Mouse (Mus musculus): ENCODE results near the gene Ina. TPM values are rescaled to one million over a fixed set of nuclear protein-coding genes. Genes with fewer than 3 reads are reported as not detected.
A peak's percentile ranks its signal among the peaks of the same experiment; 100 is the strongest.
"Not testable (repeated sequence)": the region's sequence is repeated elsewhere in the genome, so short reads cannot be mapped to it uniquely, and the experiment has no call there.

Ina gene
- not detected for total RNA-seq (2021)

DNA sequence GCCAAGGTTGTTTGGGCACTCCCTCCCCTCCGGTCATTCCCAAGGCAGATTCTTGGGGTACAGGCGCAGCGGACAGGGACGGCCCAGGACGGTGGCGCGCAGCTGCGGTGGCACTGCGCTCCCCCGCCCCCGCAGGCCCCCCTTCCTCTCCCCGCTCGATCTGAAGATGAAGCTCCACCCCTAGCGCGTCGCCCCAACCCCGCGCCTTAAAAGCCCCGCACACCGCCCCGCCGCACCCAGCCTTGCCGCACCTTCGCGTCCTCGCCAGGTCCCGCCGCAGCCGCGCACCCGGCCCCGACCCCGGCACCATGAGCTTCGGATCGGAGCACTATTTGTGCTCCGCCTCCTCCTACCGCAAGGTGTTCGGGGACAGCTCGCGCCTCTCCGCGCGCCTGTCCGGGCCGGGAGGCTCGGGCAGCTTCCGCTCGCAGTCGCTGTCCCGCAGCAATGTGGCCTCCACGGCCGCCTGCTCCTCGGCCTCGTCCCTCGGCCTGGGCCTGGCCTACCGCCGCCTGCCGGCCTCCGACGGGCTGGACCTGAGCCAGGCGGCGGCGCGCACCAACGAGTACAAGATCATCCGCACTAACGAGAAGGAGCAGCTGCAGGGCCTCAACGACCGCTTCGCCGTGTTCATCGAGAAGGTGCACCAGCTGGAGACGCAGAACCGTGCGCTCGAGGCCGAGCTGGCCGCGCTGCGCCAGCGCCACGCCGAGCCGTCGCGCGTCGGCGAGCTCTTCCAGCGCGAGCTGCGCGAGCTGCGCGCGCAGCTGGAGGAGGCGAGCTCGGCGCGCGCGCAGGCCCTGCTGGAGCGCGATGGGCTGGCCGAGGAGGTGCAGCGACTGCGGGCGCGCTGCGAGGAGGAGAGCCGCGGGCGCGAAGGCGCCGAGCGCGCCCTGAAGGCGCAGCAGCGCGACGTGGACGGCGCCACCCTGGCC is at the start of gene Ina, which contains the start of gene Nt5c2:
Gene Ina, plus strand, starts transcription at position 252 of the 935 bp plus-strand sequence.
Gene Nt5c2, minus strand, starts transcription at position 707 of the 935 bp plus-strand sequence.
- intact Hi-C loops (cut with DNase I) = no loop called here
- no peak for DNase-seq (ENCODE audit: low spot score)

DNA sequence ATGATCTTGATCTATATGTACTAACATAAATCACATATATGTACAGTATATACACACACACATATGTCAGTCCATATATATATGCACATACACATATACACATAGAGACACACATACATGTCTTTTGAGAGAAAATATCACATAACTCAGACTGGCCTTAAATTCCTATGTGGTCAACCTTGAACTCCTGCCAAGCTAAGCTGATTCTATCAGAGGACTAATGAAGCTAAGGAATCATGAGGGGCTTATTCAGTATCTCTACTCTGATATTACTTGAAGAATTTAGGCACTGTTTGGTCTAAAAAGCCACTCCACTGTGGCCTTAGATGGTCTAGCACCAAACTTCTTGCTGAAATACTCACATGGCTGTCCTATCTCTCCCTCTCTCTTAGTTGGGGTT is 49.0 kb upstream of the Ina start:
- no peak for DNase-seq (ENCODE audit: low spot score)
- intact Hi-C loops (cut with DNase I) = no loop called here

DNA sequence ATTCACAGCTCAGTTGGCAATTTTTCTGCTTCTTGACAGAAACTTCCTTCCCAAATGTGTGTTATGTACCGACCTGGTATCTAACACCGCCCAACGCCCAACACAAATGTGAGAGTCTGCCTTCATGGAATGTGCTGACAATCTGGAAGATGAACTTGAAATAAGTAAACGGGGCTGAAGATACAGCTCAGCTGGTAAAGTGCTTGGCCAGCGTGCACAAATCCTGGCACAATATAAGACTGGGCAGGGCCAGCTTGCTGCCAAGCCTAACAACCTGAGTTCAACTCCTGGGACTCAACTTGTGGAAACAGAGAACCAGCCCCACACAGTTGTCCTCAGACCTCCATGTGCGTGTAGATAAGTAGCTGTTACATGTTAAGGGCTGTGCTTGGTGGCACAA is 48.2 kb upstream of the Ina start:
- no peak for DNase-seq (ENCODE audit: low spot score)
- intact Hi-C loops (cut with DNase I) = no loop called here

DNA sequence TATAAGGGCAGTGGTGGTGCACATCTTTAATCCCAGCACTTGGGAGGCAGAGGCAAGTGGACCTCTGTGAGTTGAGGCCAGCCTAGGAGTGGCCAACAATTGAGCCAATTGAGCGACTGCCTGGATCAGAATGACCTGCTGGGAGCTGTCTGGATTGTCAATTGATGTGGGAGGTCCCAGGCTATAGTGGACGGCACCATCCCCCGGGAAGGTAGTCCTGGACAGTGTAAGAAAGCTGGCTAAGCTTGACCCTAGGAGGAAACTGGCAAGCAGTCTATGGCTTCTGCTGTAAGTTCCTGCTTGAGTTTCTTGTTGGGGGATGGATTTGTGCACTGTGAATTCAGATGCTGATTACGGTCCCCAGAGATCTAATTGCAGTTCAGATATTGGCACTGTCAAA is 46.6 kb upstream of the Ina start:
- DNase-seq (ENCODE audit: low spot score) = no peak
- intact Hi-C loops (cut with DNase I) = no loop called here

DNA sequence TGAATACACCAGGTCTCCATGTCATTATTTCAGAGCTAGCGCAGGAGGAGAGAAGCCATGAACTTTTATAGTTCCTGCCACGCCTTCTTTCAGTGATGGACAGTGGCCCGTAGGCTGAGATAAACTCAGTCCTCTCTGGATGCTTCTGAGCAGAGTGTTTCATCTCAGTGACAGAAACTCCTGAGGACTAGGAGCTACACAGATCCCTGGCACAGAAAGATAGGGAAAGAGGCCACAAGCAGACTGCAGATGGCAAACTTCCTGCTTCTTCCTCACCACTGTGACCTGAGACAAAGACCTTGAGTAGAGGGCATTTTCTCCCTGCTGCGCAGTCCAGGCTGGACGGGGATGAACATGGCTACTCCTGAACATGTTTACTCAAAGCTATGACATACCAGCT is 45.7 kb upstream of the Ina start:
- no peak for DNase-seq (ENCODE audit: low spot score)
- intact Hi-C loops (cut with DNase I) = no loop called here

DNA sequence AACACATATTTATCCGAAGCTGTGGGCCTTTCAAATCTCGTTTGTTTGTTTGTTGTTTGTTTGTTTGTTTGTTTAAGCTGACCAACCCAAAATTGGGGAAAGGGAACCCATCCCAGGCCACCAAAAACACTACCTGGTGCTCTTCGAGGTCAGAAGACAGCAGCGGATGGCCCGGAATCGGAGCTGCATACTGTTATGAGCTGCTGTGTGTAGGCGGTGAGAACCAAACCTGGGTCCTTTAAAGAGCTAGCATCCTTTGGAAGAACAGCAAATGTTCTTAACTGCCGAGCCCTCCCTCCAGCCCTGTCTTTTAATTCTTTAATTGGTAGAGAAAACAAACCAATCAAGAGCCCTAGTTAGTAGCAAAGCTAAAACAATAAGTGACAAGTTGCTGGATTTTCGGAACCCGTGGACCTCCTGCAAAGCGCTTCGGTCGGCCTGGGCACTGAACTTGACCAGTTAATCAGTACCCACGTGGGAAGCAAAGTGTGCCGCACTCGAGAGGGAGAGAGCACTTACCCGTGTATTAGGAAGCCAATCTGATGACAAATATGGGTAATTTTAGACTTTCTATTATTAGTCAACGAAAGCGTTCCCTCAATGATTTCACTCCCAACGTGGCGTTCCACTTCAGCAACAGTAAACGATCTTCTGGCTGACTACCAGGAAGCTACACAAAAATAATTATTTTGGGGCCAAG is 45.1 kb upstream of the Ina start:
- intact Hi-C loops (cut with DNase I) = no loop called here

DNA sequence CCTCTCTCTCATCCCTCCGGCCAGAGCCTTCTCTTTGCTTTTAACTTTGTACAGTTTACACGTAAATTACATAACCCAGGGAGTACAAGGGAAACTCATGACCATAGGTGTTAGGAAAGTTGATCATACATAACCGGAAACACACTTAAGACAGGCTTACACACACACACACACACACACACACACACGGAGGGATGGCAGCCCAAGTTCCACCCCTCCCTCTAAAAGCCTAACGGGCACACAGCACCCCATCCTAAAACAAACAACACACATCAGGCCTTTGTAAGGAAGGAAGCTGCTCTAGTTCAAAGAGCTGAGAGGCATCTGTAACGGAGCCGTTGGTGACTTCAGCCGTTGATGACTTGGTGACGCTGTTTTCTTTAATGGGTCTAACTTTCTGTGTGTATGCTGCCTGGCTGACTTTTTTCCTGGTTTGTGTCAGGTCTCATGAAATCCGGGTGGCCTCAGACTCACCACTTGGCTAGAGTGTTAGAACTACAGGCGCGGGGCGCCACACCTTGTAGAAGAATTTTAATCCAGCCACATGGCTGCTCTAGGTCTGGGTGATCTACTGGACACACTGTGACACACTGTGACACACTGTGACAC is 44.3 kb upstream of the Ina start:
- no peak for DNase-seq (ENCODE audit: low spot score)
- intact Hi-C loops (cut with DNase I) = no loop called here

More for the DNA sequence above, 45.1 kb upstream of the Ina start:
- no peak for DNase-seq (ENCODE audit: low spot score)

DNA sequence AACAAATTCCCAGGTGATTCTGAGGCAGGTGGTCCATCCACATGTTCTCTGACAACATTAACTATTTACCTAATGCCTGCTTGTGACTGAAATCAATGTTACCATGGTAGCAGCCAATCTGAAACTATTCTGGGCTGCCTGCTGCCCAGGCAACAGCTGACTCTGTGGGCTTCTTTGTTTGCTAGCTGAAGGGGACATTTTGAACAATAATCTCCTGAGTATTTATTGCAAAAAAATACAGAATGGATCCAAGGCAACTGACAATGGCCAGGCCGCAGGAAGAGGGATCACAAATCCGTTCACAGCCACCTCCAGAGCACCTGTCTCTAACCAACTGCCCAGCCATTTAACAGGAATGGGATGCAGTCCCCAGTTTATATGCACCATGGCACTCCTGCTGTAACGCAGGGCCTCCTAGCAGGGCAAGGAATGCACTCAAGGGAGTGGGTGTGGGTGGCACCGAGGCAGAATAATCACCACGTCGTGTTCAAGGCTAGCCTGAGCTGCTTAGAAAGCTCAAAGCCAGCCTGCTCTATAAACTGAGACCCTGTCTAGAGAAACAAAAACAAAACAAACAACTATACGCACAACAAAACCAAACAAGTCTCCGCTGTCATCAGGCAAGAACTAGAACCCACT is 43.3 kb upstream of the Ina start:
- intact Hi-C loops (cut with DNase I) = no loop called here
- no peak for DNase-seq (ENCODE audit: low spot score)

DNA sequence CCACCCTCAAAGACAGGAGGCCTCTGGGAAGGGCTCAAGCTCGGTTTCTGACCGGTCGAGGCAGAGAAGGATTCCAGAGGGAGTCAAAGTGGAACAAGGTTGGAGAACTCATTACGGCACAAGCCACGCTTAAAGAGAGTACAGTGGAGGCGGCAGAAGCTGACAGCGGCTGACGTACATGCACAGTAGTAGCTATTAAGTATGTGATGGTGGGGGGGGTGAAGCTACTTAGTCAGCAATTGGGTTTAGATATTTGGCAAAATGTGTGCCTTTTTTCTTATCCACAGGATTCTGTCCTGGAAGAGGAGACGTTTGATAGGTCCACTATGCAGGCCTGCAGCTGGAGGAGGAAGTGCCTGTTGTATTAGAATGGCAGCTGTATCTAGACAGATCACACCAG is 42.8 kb upstream of the Ina start:
- DNase-seq (ENCODE audit: low spot score) = no peak
- intact Hi-C loops (cut with DNase I) = no loop called here

DNA sequence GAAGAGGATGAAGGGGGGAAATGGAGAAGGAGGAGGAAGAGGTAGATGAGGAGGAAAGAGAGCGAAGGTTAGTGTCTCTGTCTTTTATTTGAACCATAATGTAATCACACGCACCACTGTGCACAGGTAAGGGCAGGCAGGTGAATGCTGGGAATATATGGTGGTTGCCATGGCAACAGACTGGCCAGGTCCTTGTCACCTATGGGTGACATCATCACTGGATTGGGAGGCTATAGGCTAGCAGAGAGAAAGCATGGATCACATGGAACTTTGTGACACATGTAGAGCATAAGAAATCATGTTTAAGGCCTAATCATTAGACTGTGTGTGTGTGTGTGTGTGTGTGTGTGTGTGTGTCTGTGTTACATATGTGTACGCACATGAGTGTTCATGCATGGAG is 42.3 kb upstream of the Ina start:
- intact Hi-C loops (cut with DNase I) = no loop called here
- no peak for DNase-seq (ENCODE audit: low spot score)

DNA sequence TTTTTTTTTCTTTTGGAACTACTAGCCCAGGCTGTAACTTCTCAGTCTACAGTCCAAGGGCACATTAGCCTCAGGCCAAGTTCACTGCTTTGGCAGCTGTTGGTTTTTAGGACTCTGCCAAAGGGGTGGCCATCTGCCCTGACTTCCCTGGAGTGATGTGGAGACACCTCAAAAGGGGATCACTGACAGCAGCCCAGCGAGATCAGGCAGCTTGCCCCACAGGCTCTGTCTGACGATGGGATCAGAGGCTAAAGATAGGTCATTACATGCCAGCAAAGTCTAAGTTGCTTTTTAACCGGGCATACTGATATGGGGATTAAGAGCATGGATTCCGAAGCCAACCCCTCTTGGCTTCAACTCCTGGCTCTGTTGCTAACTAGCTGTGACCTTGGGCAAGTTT is 38.9 kb upstream of the Ina start:
- DNase-seq (ENCODE audit: low spot score) = peak; percentile 46
- intact Hi-C loops (cut with DNase I) = no loop called here

DNA sequence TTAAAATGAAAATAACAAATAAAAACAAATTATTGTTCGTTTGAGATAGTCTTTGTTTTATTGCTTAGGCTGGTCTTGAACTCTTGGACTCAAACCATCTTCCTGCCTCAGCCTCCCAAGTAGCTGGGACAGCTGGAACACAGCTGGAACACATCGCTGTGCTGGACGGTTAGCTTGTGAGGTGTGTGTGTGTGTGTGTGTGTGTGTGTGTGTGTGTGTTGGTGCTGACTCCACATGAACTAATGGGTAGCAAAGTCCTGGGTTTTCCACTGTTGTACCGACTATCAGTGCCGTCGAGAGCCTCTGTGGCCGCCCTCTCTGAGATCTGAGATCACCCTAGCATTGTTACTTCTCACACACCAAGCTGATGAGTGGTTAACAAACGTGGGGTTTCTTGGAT is 38.5 kb upstream of the Ina start:
- no peak for DNase-seq (ENCODE audit: low spot score)
- intact Hi-C loops (cut with DNase I) = no loop called here

DNA sequence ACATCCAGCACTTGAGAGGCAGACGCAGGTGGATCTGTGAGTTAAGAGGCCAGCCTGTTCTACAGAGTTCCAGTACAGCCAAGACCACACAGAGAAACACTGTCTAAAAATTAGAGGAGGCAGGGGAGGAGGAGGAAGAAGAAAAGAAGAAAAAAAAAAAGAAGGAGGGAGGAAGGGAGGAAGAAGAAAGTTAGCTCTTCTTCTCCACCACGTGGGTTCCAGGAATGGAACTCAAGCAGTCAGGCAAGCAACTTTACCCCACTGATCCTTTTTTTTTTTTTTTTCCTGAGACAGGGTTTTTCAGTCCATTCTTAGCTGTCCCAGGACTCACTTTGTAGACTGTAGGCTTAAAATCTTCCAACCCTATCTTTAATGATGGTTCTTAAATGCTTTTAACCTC is 37.8 kb upstream of the Ina start:
- DNase-seq (ENCODE audit: low spot score) = no peak
- intact Hi-C loops (cut with DNase I) = no loop called here

DNA sequence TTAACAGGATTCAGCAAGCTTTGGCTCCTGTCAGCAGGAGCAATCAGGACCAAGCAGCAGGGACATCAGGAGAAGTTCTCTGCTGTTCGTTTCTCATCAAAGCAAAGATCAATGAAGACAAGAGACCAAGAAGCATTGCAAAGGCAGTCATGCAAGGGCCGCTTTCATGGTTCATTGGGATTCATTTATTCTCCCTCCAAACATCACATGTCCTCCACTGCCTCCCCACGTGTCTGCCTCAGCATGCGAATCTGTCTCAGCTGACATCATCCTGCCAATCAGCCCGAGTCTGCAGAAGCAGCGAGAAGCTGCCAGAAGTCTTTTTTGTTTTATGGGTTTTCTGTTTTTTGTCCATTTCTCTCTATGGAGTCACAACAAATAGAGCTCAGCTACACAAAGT is 37.0 kb upstream of the Ina start:
- no peak for DNase-seq (ENCODE audit: low spot score)
- intact Hi-C loops (cut with DNase I) = no loop called here

DNA sequence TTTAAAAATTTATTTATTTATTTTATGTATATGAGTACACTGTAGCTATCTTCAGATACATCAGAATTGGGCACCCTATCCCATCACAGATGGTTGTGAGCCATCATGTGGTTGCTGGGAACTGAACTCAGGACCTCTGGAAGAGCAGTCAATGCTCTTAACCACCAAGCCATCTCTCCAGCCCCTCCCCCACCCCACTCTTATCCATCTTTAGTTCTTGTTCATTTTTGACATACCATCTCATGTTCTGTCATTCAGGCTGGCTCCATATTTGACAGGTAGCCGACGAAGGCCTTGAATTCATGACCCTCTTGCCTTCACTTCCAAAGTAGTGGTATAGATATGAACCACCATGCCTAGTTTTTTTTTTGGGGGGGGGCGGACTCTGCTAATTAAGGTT is 36.4 kb upstream of the Ina start:
- intact Hi-C loops (cut with DNase I); DNase-seq (ENCODE audit: low spot score): not testable (repeated sequence)

DNA sequence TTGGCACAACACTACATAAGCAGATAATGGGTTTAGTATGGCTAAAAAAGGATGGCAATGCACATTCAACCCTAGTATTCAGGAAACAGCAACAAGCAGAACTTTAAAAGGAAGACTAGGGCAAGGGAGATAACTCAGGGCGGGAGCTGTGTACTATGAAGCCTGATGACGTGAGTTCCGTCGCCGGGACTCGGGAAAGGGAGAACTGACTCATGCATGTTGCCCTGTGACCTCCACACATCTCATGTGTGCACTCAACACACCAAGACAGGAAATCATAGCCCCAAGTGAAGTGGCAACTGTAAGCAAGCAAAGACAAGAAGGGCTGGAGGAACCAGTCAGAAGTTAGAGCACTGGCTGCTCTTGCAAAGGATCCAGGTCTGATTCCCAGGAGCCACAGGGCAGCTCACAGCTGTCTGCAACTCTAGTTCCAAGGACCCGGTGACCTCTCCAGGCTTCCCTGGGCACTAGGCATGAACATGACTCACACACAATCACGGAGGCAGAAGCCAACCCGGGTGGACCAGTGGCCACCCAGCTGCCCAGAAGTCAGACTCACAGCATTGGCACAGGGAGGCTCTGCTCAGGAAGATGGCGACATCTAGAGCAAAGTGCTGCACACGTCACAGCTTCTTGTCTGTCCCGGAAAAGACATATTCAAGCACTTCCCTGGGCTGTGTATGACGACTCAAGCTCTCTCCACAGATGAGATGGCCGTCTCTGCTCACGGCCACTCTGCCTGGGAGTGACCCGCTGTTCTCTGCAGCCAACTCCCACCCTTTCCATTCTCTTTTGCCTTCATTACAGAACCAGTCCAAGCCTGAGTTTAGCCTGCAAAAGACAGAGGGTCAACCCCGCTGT is 35.3 kb upstream of the Ina start:
- intact Hi-C loops (cut with DNase I) = no loop called here
- DNase-seq (ENCODE audit: low spot score) = peak; percentile 30

DNA sequence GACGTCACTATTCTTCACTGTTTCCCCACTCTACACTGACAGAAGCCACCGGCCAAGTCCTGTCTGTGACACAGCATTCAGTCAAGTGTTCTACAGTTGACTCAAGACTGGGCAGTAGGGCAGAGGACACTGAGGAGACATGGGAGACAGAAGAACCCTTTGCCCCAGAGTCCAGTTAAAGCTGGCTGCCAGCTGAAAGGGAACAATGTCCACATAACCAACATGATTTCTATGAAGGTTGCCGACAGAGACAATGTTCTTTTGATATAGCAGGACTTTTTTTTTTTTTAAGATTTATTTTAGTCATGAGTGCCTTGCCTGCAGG is 34.8 kb upstream of the Ina start:
- intact Hi-C loops (cut with DNase I) = no loop called here
- no peak for DNase-seq (ENCODE audit: low spot score)

DNA sequence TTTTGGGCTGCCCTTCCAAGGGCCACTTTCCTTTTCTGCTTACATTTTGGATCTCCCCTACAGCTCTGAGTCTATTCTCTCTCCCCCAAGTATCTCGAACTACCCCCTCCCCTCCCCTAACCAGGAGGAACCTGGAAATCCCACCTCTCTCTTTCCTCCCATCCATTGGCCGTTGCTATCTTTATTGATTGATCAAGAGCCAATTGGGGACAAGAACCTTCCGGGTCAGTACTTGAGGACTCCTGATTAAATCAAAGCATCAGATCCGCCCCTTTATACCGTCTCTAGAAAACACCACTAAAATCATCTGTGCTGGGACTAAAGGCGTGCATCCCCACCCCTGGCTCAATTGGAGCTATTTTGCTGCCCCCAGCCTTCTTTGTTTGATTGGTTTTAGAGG is 33.0 kb upstream of the Ina start:
- no peak for DNase-seq (ENCODE audit: low spot score)
- intact Hi-C loops (cut with DNase I) = no loop called here

DNA sequence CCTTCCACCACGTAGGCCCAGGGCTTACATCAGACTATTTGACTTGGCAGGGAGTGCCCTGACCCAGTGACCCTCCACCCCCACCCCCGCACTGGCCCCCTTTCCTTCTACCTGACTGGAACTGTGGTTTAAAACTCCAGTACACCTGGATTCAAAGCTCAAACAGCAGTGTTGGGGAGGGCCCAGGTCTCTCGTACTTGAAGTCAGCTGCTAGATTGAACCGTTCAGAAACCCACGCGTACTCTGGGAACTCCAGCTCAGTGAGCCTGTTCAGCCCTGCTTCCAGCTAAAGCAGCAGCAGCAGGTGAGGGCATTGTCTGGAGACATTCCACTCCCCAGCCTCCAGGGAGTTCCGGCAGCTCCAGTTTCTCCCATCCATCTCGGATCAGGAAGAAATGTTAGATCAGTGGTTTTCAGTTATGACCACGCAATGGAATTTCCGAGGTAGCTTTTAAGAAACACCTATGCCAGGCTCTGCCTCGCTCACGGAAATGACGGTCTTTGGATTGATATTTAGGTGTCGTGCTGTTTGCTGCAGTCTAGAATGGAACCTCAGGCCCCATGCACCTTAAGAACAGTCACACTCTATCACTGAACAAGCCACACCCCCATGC is 31.0 kb upstream of the Ina start:
- intact Hi-C loops (cut with DNase I) = no loop called here
- no peak for DNase-seq (ENCODE audit: low spot score)
